Comparison of ENCODE assay signal across 11 mouse cellular contexts in the genomic region with DNA sequence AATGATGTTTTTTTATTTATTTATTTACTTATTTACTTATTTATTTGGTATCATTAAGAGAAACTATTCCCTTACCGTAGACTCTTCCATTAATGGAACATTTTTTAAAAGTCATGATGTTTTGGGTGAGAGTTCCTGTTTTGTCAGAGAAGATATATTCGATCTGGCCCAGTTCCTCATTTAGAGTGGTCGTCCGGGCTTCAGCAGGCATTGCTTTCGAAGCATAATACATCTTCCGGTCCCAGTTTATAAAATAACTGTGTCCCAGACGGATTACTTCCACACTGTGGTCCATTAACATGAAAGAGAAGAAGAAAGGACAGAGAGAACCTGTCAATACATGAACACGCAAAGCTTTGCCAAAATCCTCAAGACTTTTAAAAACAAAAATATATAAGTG.
"Had no signal": no experiment of that assay in that cellular context is flagged by ENCODE, and none has a peak within 500 bp of the region (broad histone marks: within the 10 kb centered on the region; RNA-seq: fewer than 3 reads in every experiment).

No protein-coding gene starts in this region.

- DNase-seq: kidney, postnatal 14 days; kidney, postnatal 4 days; liver, embryonic 13.5 days; lung, adult 2 months; lung, postnatal 14 days; retina, postnatal 1 day; right cerebral cortex, postnatal 25 days; spleen, adult 18-20 months; thymus, postnatal 25 days had no signal

- ATAC-seq: intestine, postnatal 0 days; midbrain, embryonic 15.5 days had no signal
